Mouse (Mus musculus) hindbrain, embryonic 15.5 days (tissue): Measurements from ENCODE around the gene Grid2. TPM values are rescaled to one million over a fixed set of nuclear protein-coding genes. Genes with fewer than 3 reads are reported as not detected.
"Not testable (repeated sequence)": the region's sequence is repeated elsewhere in the genome, so short reads cannot be mapped to it uniquely, and the experiment has no call there.

Source experiments
- ATAC-seq: fragments of 200-750 bp; cut with Nextera tagmentation; 2 replicates; pipeline ENCODE4 v1.8.0; 2017; ENCODE audit warnings: low read depth, moderate number of reproducible peaks, moderate TSS enrichment; ENCODE audit not compliant: low FRiP score
- H3K27ac ChIP-seq: fragments of 300-500 bp; sonication (generic); replicated peaks from 2 replicates; pipeline ENCODE4 v1.5.1; 2015; ENCODE audit warnings: mild to moderate bottlenecking, inconsistent platforms
- H3K27me3 ChIP-seq: fragments of 300-500 bp; sonication (generic); 2 replicates; pipeline ENCODE4 v1.6.1; 2015; ENCODE audit warnings: control low read depth, inconsistent platforms
- H3K36me3 ChIP-seq: fragments of 300-500 bp; sonication (generic); 2 replicates; pipeline ENCODE4 v1.6.1; 2015; ENCODE audit warnings: control low read depth, inconsistent platforms
- H3K4me1 ChIP-seq: fragments of 300-500 bp; sonication (generic); replicated peaks from 2 replicates; pipeline ENCODE4 v1.6.1; 2015; ENCODE audit warnings: control low read depth, inconsistent platforms
- H3K4me2 ChIP-seq: fragments of 300-500 bp; sonication (generic); 2 replicates; pipeline ENCODE4 v1.6.1; 2015; ENCODE audit warnings: moderate library complexity, mild to moderate bottlenecking, inconsistent platforms
- H3K4me3 ChIP-seq: fragments of 300-500 bp; sonication (generic); 2 replicates; pipeline ENCODE4 v1.5.1; 2015; ENCODE audit warnings: mild to moderate bottlenecking, inconsistent platforms
- H3K9ac ChIP-seq: fragments of 300-500 bp; sonication (generic); 2 replicates; pipeline ENCODE4 v1.6.1; 2015; ENCODE audit warnings: inconsistent platforms
- H3K9me3 ChIP-seq: fragments of 300-500 bp; sonication (generic); 2 replicates; pipeline ENCODE4 v1.6.1; 2016; ENCODE audit warnings: control low read depth, inconsistent platforms
- WGBS: fragments of 180-500 bp; shearing (Covaris S2); methylation state at CpG from one replicate; pipeline ENCODE4 v1.1.7; 2015; 5-methylcytosine and 5-hydroxymethylcytosine counted together
- polyA plus RNA-seq: library from polyadenylated mRNA; unstranded; fragments of >200 nt; fragmentation: Nextera tagmentation; extraction: Ambion mirVana; gene quantifications from 2 replicates; pipeline ENCODE4 v1.2.1, GENCODE M21; 2015

The Grid2 gene
- polyA plus RNA-seq, 1 experiment from 2014 or later: 17.4 TPM

DNA sequence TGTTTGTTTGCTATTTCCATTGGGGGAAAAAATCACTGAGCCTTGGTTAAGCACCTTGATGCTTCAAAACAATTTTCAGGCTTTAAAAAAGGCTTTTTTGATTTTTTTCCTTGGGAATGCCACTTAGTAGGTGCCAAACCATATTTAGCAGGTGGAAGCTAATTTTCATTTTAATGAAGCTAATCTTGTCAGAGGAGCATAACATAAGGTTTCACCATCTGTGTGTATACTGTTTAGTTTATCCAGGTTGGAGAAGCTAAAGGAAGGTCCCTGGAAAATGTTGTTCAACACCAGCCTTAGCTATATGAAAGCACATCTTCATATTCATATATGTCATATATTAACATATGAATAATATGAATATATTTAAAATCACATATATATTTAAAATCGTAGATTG, 161.9 kb downstream of the Grid2 start:
- no peak for ATAC-seq
- Histone ChIP-seq H3K9ac (no peak overlapping the region), H3K4me2 (no peak overlapping the region), H3K9me3 (no peaks in the 10 kb centered on the region), H3K27me3 (no peaks in the 10 kb centered on the region), H3K27ac (no peak overlapping the region), H3K36me3 (no peaks in the 10 kb centered on the region), H3K4me3 (no peak overlapping the region), H3K4me1 (no peaks in the 10 kb centered on the region)
- WGBS: 93% methylated on average over 1 of the region's 1 CpGs

DNA sequence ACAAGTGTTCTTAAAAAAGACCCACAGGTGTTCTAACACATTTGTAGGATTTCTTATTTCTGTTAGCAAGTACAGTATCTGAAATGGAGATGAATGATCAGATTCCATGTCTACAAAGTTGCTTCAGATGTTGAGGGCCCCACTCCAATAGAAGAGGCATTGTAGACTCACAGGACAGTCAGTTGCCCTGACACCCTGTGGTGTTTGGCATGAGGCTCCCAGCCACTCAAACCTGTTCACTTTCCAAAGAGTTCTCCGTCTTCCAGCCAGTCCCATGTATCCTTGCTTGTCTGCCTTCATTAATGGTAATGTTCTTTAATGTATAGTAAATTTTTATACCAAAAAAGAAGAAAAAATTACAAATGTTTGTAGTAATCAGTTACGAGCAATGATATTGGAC, 177.1 kb downstream of the Grid2 start:
- no peak overlapping the region for H3K4me3 ChIP-seq
- 90% methylated on average over 2 of the region's 2 CpGs for WGBS
- ATAC-seq: no peak
- H3K9ac ChIP-seq: no peak overlapping the region
- no peak overlapping the region for H3K27ac ChIP-seq
- no peaks in the 10 kb centered on the region for H3K27me3 ChIP-seq
- H3K9me3 ChIP-seq: no peaks in the 10 kb centered on the region
- no peaks in the 10 kb centered on the region for H3K4me1 ChIP-seq
- H3K4me2 ChIP-seq: no peak overlapping the region
- no peaks in the 10 kb centered on the region for H3K36me3 ChIP-seq

DNA sequence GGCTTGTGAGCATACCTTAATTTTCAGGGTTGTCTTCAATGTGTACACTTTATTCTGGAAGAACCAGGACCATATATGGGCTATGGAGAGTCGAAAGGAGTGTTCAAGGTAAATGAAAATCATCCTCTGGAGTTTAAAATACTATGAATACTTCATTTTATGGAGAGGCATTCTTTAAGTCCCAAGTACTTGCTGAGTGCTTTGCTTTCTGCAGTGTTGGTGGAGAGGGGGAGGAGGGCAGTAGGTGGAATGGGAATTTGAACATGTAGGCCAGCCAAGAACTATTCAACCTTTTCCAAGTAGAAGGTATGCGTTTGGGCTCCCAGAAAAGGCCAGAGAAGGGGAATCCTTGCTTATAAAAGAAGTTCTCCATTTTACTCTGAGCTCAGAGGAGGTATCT, 192.5 kb downstream of the Grid2 start:
- no peaks in the 10 kb centered on the region for H3K36me3 ChIP-seq
- no peak overlapping the region for H3K9ac ChIP-seq
- H3K27me3 ChIP-seq: no peaks in the 10 kb centered on the region
- H3K4me2 ChIP-seq: no peak overlapping the region
- H3K4me3 ChIP-seq: no peak overlapping the region
- H3K27ac ChIP-seq: no peak overlapping the region
- ATAC-seq: no peak
- WGBS: 85% methylated on average over 2 of the region's 2 CpGs
- H3K9me3 ChIP-seq: no peaks in the 10 kb centered on the region
- H3K4me1 ChIP-seq: no peaks in the 10 kb centered on the region

DNA sequence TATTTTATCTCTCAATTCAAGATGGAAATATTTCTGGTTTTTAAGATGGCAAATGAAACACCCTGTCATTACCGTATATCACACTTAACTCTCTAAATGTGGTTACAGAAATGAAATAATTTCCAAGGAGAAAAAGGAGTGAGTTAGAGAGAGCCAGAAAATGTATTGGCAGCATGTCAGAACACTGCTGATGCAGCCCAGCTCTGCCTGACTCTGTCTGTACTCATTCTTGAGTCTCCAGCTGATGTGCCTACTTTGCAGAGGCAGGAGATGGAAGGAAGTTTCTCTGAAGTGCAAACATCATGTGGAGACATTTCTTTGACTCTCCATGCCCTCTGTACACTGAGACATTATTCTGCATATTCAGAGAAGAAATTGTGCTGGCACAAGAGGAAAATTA, 226.5 kb downstream of the Grid2 start:
- Histone ChIP-seq H3K27ac (no peak overlapping the region), H3K4me2 (no peak overlapping the region), H3K4me1 (no peaks in the 10 kb centered on the region), H3K27me3 (no peaks in the 10 kb centered on the region), H3K36me3 (no peaks in the 10 kb centered on the region), H3K4me3 (no peak overlapping the region), H3K9ac (no peak overlapping the region), H3K9me3 (no peaks in the 10 kb centered on the region)
- WGBS: 90% methylated on average over 1 of the region's 1 CpGs
- ATAC-seq: no peak

DNA sequence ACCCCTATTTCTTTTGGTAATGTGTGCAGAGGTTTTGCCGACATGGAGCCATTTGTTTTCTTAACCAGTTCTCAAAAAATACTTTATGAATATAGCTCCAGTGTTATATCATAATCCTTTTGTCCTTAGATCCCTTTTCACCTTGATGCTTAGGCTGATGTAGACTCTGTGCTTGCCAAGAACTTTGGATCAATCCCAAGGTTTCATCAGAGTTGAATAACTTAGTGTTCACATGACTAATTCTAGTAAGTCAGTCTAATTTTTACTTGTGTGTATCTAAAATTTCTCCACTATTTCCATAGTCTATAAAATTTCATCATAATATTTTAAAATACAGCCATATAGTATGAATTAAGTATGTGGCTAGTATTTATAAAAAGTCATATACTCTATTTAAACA, 259.3 kb downstream of the Grid2 start:
- no peak overlapping the region for H3K4me2 ChIP-seq
- WGBS: 89% methylated on average over 1 of the region's 1 CpGs
- no peaks in the 10 kb centered on the region for H3K27me3 ChIP-seq
- H3K27ac ChIP-seq: no peak overlapping the region
- H3K36me3 ChIP-seq: no peaks in the 10 kb centered on the region
- H3K4me1 ChIP-seq: no peaks in the 10 kb centered on the region
- no peak overlapping the region for H3K4me3 ChIP-seq
- no peak overlapping the region for H3K9ac ChIP-seq
- no peaks in the 10 kb centered on the region for H3K9me3 ChIP-seq
- no peak for ATAC-seq

DNA sequence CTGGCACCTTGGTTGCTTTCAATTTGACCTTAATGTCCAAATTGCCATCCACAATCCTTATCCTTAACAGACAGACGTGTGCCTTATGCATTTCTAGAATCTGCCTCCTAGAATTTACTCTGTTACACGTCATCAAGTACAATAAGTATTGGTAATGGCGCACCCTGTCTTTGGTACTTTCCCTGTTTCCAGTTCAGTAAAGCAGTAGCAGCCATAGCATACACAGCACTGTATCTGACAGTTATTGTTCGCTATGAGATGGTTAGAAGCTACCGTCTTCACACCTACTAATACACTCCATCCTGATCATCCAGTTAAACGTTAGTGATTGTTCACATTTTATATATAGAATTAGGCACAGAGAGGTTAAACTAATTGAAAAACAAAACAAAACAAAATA, 260.3 kb downstream of the Grid2 start:
- H3K4me1 ChIP-seq: no peaks in the 10 kb centered on the region
- H3K27me3 ChIP-seq: no peaks in the 10 kb centered on the region
- WGBS: 69% methylated on average over 6 of the region's 6 CpGs
- no peak overlapping the region for H3K4me2 ChIP-seq
- no peaks in the 10 kb centered on the region for H3K36me3 ChIP-seq
- no peaks in the 10 kb centered on the region for H3K9me3 ChIP-seq
- no peak overlapping the region for H3K27ac ChIP-seq
- no peak for ATAC-seq
- H3K4me3 ChIP-seq: no peak overlapping the region
- no peak overlapping the region for H3K9ac ChIP-seq

DNA sequence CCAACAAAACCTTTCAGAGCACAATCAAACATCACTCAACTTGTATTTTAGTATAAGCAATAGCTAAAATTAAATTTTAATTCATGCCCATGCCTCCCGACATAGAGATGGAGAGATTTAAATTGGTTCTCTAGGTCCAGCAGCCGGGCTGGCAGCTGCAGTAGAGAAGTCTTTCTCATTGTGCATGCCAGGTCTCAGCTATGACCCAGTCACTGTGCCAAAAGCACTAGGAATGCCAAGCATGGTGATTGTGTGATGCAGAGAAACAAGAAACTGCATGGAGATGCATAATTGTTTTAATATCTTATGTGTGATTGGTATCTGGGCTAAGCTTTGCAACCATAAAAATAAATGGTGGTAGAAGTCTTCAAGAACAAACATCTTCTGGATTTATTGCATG, 276.1 kb downstream of the Grid2 start:
- no peaks in the 10 kb centered on the region for H3K9me3 ChIP-seq
- no peak for ATAC-seq
- no peaks in the 10 kb centered on the region for H3K36me3 ChIP-seq
- no peak overlapping the region for H3K9ac ChIP-seq
- H3K4me2 ChIP-seq: no peak overlapping the region
- H3K4me1 ChIP-seq: no peaks in the 10 kb centered on the region
- H3K4me3 ChIP-seq: no peak overlapping the region
- 67% methylated on average over 2 of the region's 2 CpGs for WGBS
- no peaks in the 10 kb centered on the region for H3K27me3 ChIP-seq
- H3K27ac ChIP-seq: no peak overlapping the region

DNA sequence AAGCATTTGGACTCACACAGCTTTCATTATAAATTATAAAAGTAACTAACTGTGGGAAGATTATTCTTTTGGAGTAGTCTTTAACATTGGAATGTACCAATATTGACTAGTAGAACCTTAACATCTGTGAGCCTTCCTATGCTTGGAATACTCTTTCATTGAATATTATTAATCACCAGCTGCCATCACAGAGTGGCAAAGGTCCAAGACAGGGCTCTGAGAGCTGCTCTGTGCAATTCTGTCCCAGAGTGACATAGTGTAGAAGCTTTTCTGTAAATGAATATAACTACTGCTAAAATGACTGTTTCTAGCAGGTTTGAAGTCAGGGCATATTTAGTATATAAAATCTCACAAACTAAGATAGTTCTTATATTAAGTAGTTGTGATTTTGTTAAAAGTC, 277.2 kb downstream of the Grid2 start:
- no peak for ATAC-seq
- Histone ChIP-seq H3K9me3 (no peaks in the 10 kb centered on the region), H3K9ac (no peak overlapping the region), H3K36me3 (no peaks in the 10 kb centered on the region), H3K4me3 (no peak overlapping the region), H3K27me3 (no peaks in the 10 kb centered on the region), H3K4me2 (no peak overlapping the region), H3K27ac (no peak overlapping the region), H3K4me1 (no peaks in the 10 kb centered on the region)

DNA sequence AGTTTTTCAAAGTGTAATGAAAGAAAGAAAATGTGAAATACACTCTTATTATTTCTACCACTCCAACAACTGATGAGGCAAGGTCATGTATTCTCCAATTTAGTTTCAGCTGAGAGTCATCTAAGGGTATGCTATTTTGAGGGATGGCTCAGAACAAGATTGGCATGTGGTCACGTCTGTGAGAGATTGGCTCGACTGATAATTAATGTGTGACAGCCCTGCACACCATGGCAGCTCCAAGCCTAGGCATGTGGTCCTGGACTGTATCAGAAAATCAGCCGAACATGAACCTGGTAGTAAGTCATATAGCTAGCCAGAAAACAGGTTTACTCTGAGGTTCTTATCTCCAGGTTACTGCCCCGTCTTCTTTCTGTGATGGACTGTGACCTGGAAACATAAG, 292.1 kb downstream of the Grid2 start:
- WGBS: 61% methylated on average over 4 of the region's 4 CpGs
- H3K4me2 ChIP-seq: no peak overlapping the region

DNA sequence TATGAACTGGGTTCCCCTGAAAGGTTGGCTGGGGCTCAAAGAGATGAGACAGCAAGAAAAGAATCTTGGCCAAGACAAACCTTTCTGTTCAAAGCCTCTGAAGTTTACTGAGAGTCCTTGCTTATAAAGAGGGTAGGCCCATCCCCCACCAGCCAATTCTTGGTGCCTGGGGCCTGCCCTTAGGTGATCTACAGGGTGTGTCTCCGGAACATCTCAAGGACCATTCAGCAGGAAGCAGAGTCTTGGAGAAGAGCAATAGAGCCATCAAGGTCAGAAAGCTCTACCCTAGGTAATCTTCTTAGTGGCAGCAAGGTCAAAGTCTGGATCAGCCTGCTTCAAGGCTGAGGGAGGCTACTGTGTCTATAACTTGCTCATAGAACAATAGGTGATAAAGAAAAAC, 313.1 kb downstream of the Grid2 start:
- H3K4me3 ChIP-seq, H3K27me3 ChIP-seq, ATAC-seq, H3K9me3 ChIP-seq, H3K9ac ChIP-seq, H3K4me2 ChIP-seq, H3K27ac ChIP-seq, H3K36me3 ChIP-seq, H3K4me1 ChIP-seq: not testable (repeated sequence)
- 85% methylated on average over 1 of the region's 1 CpGs for whole genome bisulfite sequencing

More for the DNA sequence above, 292.1 kb downstream of the Grid2 start:
- Histone ChIP-seq H3K4me1 (no peaks in the 10 kb centered on the region), H3K4me3 (no peak overlapping the region), H3K36me3 (no peaks in the 10 kb centered on the region), H3K27me3 (no peaks in the 10 kb centered on the region), H3K9ac (no peak overlapping the region), H3K9me3 (no peaks in the 10 kb centered on the region), H3K27ac (no peak overlapping the region)
- no peak for ATAC-seq

DNA sequence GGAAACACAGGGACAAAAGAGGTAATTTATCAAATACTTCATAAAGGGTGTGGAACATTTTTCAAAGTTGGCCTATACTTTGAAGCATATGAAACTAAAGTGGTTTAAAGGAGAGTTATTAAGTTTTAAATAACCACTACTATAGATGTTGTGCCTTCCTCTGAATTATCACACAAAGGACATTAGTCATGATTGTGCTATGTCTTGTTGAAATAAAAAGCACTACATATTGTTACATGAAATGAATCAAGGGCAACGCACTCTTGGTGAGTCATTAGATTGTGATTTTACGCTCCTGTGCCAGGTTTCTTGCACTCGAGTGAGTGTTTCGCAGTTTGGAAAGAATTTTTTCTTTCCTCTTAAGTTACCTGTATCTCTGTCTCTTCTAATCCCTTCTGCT, 335.0 kb downstream of the Grid2 start:
- H3K4me2 ChIP-seq: no peak overlapping the region
- H3K4me1 ChIP-seq: no peaks in the 10 kb centered on the region
- H3K9ac ChIP-seq: no peak overlapping the region
- no peaks in the 10 kb centered on the region for H3K36me3 ChIP-seq
- H3K27ac ChIP-seq: no peak overlapping the region
- H3K4me3 ChIP-seq: no peak overlapping the region
- WGBS: 86% methylated on average over 4 of the region's 4 CpGs
- ATAC-seq: no peak
- H3K27me3 ChIP-seq: no peaks in the 10 kb centered on the region
- no peaks in the 10 kb centered on the region for H3K9me3 ChIP-seq

DNA sequence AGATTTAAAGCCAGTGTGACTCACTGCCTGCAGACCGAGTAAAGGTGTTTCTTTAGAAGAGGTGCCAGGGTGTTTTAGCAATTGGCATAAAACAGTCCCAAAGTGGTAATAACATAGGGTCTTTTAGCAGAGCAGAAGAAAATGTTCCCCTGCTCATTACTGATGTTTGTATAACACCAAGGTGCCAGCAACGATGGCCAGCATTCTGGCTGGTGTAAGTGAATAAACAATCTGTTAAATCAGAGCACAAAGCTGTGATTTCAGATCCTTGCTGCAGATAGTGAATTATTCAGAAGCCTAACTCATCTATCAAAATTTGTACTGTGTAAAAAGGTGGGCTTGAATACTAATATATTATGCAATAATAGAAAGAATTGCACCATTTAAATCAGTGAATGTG, 353.9 kb downstream of the Grid2 start:
- H3K36me3 ChIP-seq: no peaks in the 10 kb centered on the region
- no peaks in the 10 kb centered on the region for H3K9me3 ChIP-seq
- H3K4me2 ChIP-seq: no peak overlapping the region
- ATAC-seq: no peak
- no peaks in the 10 kb centered on the region for H3K4me1 ChIP-seq
- WGBS: 60% methylated on average over 2 of the region's 2 CpGs
- H3K9ac ChIP-seq: no peak overlapping the region
- H3K4me3 ChIP-seq: no peak overlapping the region
- no peak overlapping the region for H3K27ac ChIP-seq
- no peaks in the 10 kb centered on the region for H3K27me3 ChIP-seq

DNA sequence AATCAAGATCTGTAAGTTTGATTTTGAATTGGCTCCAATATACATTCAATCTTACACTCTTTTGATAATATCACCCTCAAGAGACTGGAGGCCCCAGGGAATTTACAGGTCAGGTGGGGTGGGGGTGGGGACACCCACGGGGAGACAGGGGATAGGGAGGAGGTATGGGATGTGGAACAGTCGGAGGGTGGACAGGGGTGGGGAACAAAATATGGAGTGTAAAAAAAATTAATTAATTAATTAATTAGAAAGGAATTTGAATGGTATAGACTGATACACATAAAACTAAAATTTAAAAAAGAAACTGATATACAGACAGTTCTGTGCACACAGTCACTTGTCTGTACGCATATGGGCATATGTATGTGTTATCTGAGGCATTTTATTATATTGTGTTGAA, 380.3 kb downstream of the Grid2 start:
- Histone ChIP-seq H3K27me3 (no peaks in the 10 kb centered on the region), H3K27ac (no peak overlapping the region), H3K4me2 (no peak overlapping the region), H3K36me3 (no peaks in the 10 kb centered on the region), H3K9me3 (no peaks in the 10 kb centered on the region), H3K4me1 (no peaks in the 10 kb centered on the region), H3K4me3 (no peak overlapping the region), H3K9ac (no peak overlapping the region)
- 95% methylated on average over 3 of the region's 3 CpGs for WGBS
- ATAC-seq: 0 out of 2 replicates have a peak, but pooled peaks have one; percentile 30
